Mouse (Mus musculus): ENCODE measurements at regions not wholly inside any gene's neighbourhood (a gene's known extent, or its start where the extent isn't known, plus 50 kb on each side); places are given as distances from the start of the nearest gene placed in this dataset.
"Not testable (repeated sequence)": the region's sequence is repeated elsewhere in the genome, so short reads cannot be mapped to it uniquely, and the experiment has no call there.

GRCm38 (mm10) chr12:80055894-80056293 lies 56.9 kb downstream of the Zfp36l1 start:
- not testable (repeated sequence) for DNase-seq

GRCm38 (mm10) chr12:80055394-80055793 lies 57.4 kb downstream of the Zfp36l1 start:
- no peak for DNase-seq

- no peak for DNase-seq
These were observed 58.2 kb downstream of the Zfp36l1 start for GRCm38 (mm10) chr12:80054655-80055037.

GRCm38 (mm10) chr12:80053902-80054654 lies 58.7 kb downstream of the Zfp36l1 start:
- DNase-seq = no peak

- DNase-seq = no peak
These were observed 64.4 kb downstream of the Zfp36l1 start for GRCm38 (mm10) chr12:80048215-80048979.

GRCm38 (mm10) chr12:80046625-80047303 lies 66.0 kb downstream of the Zfp36l1 start:
- DNase-seq = no peak

GRCm38 (mm10) chr12:80041510-80042324 lies 71.1 kb downstream of the Zfp36l1 start:
- DNase-seq = no peak

GRCm38 (mm10) chr12:80041012-80041411 lies 71.8 kb downstream of the Zfp36l1 start:
- no peak for DNase-seq

GRCm38 (mm10) chr12:80040233-80040632 lies 72.6 kb downstream of the Zfp36l1 start:
- no peak for DNase-seq

GRCm38 (mm10) chr12:80039150-80039549 lies 73.7 kb downstream of the Zfp36l1 start:
- no peak for DNase-seq

GRCm38 (mm10) chr12:80035500-80036271 lies 77.1 kb downstream of the Zfp36l1 start:
- no peak for DNase-seq

- DNase-seq = no peak
These were observed 77.8 kb downstream of the Zfp36l1 start for GRCm38 (mm10) chr12:80034963-80035411.

- no peak for DNase-seq
These were observed 78.7 kb downstream of the Zfp36l1 start for GRCm38 (mm10) chr12:80034100-80034499.

- no peak for DNase-seq
These were observed 80.3 kb downstream of the Zfp36l1 start for GRCm38 (mm10) chr12:80032520-80032919.

GRCm38 (mm10) chr12:80028301-80028700 lies 84.5 kb downstream of the Zfp36l1 start:
- DNase-seq = no peak

- no peak for DNase-seq
These were observed 89.4 kb downstream of the Zfp36l1 start for GRCm38 (mm10) chr12:80023107-80024078.

- no peak for DNase-seq
These were observed 90.4 kb downstream of the Zfp36l1 start for GRCm38 (mm10) chr12:80022181-80023106.

GRCm38 (mm10) chr12:80021030-80021473 lies 91.8 kb downstream of the Zfp36l1 start:
- no peak for DNase-seq

- DNase-seq = no peak
These were observed 94.7 kb downstream of the Zfp36l1 start for GRCm38 (mm10) chr12:80018086-80018485.

All from cerebellum, postnatal 36 days (tissue).